8 mouse cellular contexts compared by ENCODE assay signal in the genomic region with DNA sequence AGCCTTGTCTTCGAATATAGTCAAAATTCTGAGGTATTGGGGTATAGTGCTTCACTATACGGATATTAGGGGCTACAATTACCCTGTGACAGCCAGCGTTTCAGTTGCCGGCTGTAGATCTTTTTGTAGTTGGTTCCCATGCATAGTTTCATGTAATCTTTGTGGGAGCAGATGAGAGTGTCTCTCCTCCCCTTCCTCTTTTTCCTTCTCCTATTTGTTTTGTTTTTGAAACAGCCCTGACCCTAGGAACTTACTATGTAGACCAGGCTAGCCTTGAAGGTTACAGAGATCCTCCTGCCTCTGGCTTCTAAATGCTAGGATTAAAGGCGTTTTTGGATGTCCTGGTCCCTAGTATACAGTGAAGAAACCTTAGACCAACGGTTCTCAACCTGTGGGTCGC. TPM values are rescaled to one million over a fixed set of nuclear protein-coding genes. Genes with fewer than 3 reads are reported as not detected.
DNase-seq lines count a peak whose midpoint lies in the region; ATAC-seq lines count a peak whose summit lies in the region.

No protein-coding gene starts in this region.

- no peaks in the 10 kb centered on the region for H3K27me3 ChIP-seq in heart, embryonic 10.5 days (ENCODE audit: insufficient read depth, poor library complexity, severe bottlenecking)
- no peaks in the 10 kb centered on the region for H3K27me3 ChIP-seq in hindbrain, embryonic 15.5 days
- H3K27me3 ChIP-seq in midbrain, embryonic 12.5 days: no peaks in the 10 kb centered on the region

- H3K36me3 ChIP-seq in heart, embryonic 10.5 days: peaks cover 24% of the 10 kb centered on the region
- H3K36me3 ChIP-seq in hindbrain, embryonic 15.5 days: peaks cover 16% of the 10 kb centered on the region
- peaks cover 14% of the 10 kb centered on the region for H3K36me3 ChIP-seq in midbrain, embryonic 12.5 days

- H3K4me2 ChIP-seq in hindbrain, embryonic 15.5 days: peak overlapping the region; percentile 76
- peak overlapping the region; percentile 87 for H3K4me2 ChIP-seq in midbrain, embryonic 12.5 days (replicated peaks)

- H3K9me3 ChIP-seq in heart, embryonic 10.5 days: no peaks in the 10 kb centered on the region
- H3K9me3 ChIP-seq in hindbrain, embryonic 15.5 days: no peaks in the 10 kb centered on the region
- H3K9me3 ChIP-seq in midbrain, embryonic 12.5 days: no peaks in the 10 kb centered on the region

- peak overlapping the region; percentile 85; the same call in 1 of the 2 replicates for H3K27ac ChIP-seq in heart, embryonic 10.5 days
- no peak overlapping the region for H3K27ac ChIP-seq in hindbrain, embryonic 15.5 days (replicated peaks)
- H3K27ac ChIP-seq in midbrain, embryonic 12.5 days (replicated peaks): no peak overlapping the region

- no peak overlapping the region for H3K4me3 ChIP-seq in heart, embryonic 10.5 days
- peak overlapping the region; percentile 71; the same call in 1 of the 2 replicates for H3K4me3 ChIP-seq in hindbrain, embryonic 15.5 days
- H3K4me3 ChIP-seq in midbrain, embryonic 12.5 days: no peak overlapping the region

- DNase-seq in heart, embryonic 10.5 days (ENCODE audit: low spot score): no peak
- DNase-seq in heart, adult 9 months (ENCODE audit: low spot score in 2 of 2): no peak
- peak; percentile 92 for DNase-seq in MEL-GATA-1-ER (ENCODE audit: extremely low read depth, low read depth)
- no peak for DNase-seq in layer of hippocampus, adult 9-10 months (ENCODE audit: low spot score)
- no peak for DNase-seq in left cerebral cortex, postnatal 25 days (ENCODE audit: low spot score in 2 of 2)
- DNase-seq in layer of hippocampus, adult 18-20 months (ENCODE audit: low spot score in 2 of 2): no peak

- WGBS in heart, embryonic 10.5 days: 77% methylated on average over 7 of the region's 7 CpGs
- 85% methylated on average over 7 of the region's 7 CpGs for WGBS in hindbrain, embryonic 15.5 days
- 81% methylated on average over 7 of the region's 7 CpGs for WGBS in midbrain, embryonic 12.5 days

- intact Hi-C loops in left cerebral cortex, postnatal 25 days (cut with DNase I): no loop called here

- ATAC-seq in hindbrain, embryonic 15.5 days (ENCODE audit: low FRiP score, low read depth): no peak
- ATAC-seq in midbrain, embryonic 12.5 days (ENCODE audit: low FRiP score, low read depth): peak; percentile 27; the same call in 1 of the 2 replicates

- H3K4me1 ChIP-seq in heart, embryonic 10.5 days: peaks cover 12% of the 10 kb centered on the region; the same call in 1 of the 2 replicates
- H3K4me1 ChIP-seq in hindbrain, embryonic 15.5 days (replicated peaks): peaks cover 19% of the 10 kb centered on the region
- peaks cover 12% of the 10 kb centered on the region for H3K4me1 ChIP-seq in midbrain, embryonic 12.5 days

- no peak overlapping the region for H3K9ac ChIP-seq in hindbrain, embryonic 15.5 days
- no peak overlapping the region for H3K9ac ChIP-seq in midbrain, embryonic 12.5 days (replicated peaks)

RNA-seq across cellular contexts. Expression of a gene that starts 0.7 kb away (rescaled TPM):
- 30.5 and 40.9 TPM in 2 replicates for polyA plus RNA-seq in heart, embryonic 10.5 days (2016; fragmentation: Nextera tagmentation; extraction: Ambion mirVana)
- 35.8 and 37.5 TPM in 2 replicates for polyA plus RNA-seq in hindbrain, embryonic 15.5 days (2015; fragmentation: Nextera tagmentation; extraction: Ambion mirVana)
- 35.9 and 40.4 TPM in 2 replicates for polyA plus RNA-seq in midbrain, embryonic 12.5 days (2016; fragmentation: Nextera tagmentation; extraction: Ambion mirVana)
- total RNA-seq in left cerebral cortex, postnatal 25 days (2021): 10 to 100 TPM; 15.8 to 16.7 TPM
- 10 to 100 TPM; 16.1 to 16.8 TPM for total RNA-seq in layer of hippocampus, adult 18-20 months (2021)
